Mouse (Mus musculus) spleen, postnatal 10 days (tissue): ENCODE measurements around the gene Bcl2l11.
A peak's percentile ranks its signal among the peaks of the same experiment; 100 is the strongest.
"Not testable (repeated sequence)": the region's sequence is repeated elsewhere in the genome, so short reads cannot be mapped to it uniquely, and the experiment has no call there.

Source experiments
- DNase-seq, 2 experiments: peaks; one replicate each; pipeline ENCODE4 v3.0.0; 2021 to 2022; ENCODE audit warnings: low spot score in 2 of 2

The Bcl2l11 gene

DNA sequence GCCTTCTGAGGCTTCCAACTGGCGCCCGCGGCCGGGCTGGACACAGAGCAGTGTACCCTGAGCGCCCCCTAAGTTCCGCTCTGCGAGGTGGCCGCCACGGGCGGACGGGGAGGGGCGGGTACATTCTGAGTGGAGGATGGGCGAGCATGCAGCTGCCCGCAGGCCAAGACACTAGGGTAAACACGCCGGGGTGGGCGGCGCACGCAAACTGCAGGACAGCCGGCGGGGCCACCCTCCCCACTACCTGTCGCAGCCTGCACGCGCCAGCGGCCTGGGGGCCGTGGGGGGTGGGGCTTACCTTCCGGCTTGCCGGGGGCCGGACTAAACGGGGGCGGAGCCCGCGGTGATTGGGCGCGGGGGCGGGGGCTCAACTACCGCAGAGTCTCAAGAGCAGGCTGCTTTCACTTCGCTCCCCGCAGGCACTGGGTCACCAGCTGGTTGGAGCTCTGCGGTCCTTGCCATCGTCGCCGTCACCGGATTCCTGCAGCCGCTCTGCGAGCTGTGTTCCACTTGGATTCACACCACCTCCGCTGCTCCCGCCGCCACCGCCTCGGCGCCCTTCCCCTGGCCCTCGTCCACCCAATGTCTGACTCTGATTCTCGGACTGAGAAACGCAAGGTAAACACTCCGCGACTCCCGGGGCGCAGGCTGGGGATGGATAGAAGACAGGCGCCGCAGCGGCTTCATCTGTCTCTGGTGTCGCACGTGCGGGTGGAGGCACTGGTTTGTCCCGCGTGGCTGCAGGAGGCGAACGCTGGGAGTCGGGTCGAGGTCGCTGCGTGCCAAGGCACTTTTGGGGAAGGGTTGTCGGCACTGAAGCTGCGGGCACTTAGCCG lies at the start of gene Bcl2l11:
Gene Bcl2l11, plus strand, starts transcription at position 404 of the 836 bp plus-strand sequence.
- peak; percentile 92 to 97 for DNase-seq

DNA sequence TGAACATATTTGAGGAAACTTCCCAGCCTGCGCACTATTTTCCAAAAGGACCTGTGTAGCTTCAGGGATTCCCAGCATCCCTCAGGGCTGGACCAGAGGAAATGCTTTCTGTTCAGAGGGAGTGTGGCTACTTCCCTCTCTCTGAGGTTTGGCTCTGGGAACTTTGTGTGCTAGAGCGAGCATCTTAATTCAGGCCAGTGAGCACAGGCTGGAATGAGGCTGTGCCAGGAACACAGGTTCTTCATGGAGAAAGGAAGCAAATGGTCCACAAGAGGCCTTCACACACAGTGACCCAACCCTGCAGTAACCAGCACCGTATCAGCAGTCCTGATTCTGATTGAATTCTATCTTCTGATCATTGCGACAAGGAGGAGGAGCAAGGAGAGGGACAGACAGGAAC lies 48.9 kb upstream of the Bcl2l11 start:
- DNase-seq = no peak

DNA sequence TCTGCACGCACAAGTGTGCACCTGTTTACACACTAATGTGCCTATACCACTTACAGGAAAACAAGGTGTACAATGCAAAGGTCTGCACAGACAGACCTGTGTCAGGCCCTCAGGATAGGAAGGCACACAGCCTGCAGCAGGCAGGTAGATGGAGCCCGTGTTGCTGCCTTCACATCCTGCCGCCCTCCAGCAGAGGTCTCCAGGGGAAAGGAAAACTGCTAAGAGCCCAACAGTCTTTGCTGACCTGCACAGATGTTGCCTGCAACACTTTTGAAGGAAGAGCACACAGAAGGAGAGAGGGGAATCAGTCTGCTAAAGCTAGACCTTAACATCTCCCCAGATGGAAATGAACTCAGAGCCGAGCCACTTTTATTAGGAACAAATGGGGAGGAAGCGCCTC lies 47.0 kb upstream of the Bcl2l11 start:
- DNase-seq = no peak

DNA sequence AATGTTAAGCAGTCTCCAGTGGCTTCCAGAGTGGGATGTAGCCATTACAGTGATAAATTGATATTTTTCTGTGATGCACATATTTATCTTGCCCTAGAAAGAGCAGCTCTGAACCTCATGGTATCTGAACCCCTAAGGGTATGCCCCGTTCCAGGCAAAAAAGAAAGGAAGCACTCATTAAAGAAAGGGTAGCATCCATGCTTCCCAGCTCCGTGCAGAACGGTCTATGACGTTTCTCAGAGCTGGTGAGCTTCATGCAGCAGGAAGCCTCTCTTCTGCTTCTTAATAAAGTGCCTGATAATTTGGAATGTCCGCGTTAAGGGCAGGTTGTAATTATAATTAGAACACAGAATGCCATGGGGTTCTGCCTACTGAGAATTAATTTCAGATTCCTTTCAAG lies 46.5 kb upstream of the Bcl2l11 start:
- no peak for DNase-seq

DNA sequence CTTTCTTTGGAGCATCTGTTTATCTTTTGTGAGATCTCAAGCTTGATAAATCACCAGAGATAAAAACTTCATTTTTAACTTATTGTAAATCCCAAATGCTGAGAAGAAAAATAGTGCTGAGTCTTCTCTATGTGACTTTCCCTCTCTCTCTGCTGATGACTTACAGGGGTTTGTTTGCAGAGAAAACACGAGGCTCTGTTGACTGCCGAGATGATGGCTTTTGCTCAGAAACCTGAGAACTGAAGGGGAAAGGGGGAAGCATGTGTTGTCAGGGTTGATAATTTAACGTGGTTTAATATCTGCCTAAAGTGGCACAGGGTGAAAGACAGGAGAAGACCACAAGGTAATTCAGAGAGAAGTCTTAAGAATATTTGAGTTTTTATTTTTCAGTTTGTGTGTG lies 42.0 kb upstream of the Bcl2l11 start:
- DNase-seq = no peak

DNA sequence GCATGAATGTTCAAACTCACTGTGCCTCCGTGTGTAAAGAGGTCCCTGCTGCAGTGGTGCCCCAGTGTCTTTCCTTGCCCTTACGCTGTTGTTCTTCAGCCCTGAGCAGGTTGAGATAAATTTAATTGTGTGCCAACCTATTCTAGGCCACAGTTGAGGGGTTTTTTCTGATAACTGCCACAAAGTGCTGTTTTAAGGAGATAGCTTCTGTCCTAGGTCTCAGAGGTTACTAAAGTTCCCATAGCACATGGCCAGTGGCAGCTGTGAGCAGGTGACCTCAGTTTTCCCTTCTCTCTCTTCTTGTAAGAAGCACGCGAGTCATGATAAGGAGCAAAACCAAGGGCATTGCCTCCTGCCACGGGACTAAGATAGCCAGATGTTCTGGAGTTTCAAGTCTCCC lies 41.2 kb upstream of the Bcl2l11 start:
- DNase-seq = no peak

DNA sequence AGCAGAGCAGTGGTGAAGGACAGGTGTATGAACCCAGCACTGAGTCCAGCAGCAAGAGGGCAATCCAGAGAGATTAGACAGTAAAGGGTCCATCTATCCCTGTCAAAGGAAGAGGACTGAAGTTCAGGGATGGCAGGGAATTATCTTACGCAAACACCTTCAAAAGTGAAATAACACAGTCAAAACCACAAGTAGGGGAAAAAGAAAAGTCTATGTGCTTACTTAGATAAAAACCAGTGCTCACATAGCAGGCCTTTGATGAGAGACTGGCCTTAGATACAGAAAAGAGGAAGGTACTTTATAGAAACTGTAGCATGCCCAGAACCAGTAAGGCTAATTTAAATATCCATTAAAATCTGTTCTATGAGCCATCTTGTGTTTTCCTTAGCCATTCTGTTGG lies 40.4 kb upstream of the Bcl2l11 start:
- DNase-seq = no peak

DNA sequence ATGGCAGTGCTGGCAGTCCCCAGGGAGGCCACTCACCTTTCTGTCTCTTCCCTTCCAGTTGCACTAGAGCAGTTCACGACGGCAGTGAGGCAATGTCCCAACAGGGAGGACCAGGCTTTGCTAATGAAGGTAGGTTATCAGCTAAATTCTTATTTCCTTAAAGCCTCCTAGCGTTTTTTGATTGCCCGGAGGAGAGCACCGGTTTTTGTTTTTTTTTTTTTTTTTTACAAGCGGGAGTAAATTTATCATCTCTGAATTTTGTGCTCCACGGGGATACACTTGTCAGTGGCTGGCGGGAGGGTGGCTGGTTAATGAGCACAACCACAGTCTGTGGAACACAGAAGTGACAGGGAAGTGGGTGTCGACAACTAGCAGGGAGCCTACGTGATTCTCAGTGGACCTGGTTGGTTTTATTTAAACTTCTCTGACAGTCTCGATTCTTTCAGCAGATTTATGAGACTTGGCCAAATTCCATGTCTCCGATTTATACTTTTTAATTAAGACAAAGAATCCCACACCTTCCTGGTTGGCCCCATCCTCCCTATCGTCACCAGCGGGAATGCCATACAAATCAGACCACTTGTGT lies 39.4 kb upstream of the Bcl2l11 start:
- no peak for DNase-seq

DNA sequence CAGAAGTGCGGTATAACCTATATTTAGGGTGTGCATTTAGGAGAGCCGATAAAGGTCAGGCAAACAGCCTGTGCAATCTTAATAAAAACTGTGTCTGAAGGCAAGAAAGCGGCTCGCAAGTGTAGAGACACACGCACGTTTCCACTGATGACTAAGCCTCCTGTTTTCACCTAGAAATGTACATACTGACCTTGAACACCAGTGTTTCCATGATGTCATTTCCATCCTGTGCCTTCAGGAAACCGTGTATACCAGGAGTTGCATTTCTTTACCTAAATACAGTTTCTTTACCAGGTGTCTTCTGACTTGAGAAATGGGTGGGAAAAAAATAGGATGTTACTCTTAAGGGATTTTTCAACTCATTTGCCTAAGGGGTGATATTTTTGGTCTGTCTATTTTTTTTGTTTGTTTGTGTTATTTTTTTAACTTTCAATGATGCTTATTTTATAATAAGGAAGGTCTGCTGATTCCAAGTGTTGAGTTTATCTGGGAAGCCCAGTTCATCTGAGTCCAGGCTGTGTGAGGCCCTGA lies 38.8 kb upstream of the Bcl2l11 start:
- no peak for DNase-seq

DNA sequence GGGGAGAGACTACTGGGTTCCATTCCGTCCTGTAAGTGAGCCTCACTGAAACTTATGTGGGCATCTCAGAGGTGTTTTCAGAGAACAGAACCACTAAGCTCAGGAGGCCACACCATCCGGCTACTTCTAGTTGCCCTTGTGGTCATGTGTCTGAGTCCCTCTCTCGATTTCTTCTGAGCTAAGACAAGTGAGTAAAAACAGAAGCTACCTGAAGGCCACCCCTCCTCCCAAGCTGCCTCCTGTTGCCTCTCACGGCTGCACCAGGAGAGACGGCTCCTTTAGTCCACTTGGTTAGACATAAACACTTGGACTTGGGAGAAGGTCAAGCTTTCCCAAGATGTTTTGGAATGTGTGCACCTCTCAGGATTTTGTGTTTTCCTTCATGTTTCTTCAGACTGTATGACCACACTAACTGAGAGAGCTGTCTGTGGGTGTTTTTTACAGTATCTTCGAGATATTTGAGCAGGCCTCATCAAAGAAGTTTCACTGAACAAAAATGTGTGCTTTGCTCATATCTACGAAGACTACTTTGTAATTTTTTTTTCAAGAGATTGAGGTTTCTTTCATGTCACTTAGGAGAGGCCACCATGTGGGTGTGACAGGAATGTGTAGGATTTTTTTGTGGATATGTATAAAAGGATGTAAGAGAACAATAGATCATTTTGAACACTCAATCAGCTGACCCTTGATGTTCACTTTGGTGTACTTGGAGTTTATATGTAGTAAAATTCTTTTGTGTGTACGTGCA lies 37.9 kb upstream of the Bcl2l11 start:
- DNase-seq = no peak

DNA sequence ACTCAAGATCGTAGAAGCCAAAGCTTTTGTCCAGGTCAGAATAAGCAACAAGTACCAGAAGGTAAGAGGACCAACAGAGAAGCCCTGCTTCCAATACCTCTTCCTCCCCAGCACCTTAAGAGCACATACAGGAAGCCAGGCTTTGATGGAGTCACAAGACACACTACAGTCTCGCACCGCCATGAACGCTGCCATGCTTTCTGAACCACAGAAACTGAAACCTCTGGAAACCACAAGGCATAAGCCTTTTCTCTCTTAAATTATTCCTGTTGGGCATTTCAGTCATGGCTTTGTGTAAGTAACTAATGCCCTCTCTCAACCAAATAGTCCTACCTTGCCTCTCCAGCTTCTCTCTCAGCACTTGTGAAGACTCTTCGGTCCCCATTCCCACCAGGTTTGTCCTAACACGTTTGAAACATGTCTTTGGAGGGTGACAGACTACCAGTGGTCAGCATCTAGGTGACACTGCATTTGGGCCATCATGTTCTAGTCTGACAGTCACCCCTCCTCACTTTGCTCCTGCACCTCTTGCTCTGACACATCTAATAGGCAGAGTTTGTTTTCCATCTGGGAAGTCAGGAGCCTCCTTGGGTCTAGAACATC lies 35.5 kb upstream of the Bcl2l11 start:
- DNase-seq = no peak

DNA sequence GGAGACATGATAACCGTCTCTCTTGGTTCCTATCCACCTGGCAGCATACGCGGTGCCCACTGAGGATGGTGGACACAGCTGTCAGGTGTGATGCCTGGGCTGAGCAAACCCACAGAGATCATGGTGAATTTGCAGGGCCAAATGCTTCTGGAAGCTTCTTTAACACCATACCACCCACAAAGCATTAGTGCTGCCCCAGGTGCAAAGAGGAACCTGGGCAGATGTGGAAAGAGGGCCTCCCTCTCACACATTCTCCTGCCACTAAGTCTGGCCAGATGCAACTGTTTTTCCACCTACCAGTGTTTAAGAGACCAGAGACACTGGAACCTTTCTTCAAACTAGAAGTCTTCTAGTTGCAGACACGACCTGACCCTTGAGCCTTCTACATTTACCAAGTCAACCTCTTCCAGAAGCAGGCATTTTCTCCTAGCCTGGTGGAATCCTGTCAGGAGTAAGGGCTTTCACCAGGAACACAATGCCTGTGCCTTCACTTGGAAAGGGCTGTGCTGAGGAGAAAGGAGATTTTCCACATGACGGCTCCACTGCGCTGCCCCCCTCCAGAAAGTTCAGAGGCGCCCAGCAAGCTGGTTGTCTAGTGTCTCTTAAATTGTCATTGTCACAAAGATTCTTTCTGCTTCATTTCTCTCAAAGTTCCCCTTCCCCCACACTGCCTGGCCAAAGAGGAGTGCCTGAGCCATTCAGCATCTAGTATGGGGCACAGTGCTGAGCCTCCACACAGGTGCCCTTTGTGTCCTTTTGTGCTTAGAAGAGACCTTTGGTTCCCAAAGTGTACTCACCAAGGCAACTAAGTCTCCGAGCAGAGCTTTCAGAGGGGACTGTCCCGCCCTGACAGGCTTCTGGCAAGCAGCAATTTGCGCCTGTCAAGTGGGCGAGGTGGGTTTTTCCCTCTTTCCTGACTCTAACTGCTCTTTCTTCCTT lies 34.1 kb upstream of the Bcl2l11 start:
- peak in 1 of 2 experiments; percentile 32 for DNase-seq

DNA sequence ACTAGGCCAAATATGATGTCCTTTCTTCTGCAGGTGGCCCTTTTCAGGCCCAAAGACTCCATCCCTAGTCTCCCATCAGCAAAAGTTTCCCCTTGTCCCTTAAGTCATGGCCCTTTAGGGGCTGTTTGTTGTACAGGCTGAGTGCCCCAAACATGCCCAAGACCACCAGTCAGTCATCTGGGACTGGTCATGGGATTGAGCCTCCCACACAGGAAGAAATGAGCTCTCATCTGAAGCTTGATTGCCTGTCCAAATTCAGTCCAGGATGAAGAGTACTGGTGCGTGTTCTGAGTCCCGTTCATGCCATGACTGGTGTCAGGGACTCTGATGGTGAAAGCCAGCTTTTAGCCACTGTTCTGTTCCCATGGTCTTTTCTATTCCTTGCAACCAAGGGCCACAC lies 33.4 kb upstream of the Bcl2l11 start:
- DNase-seq = no peak

DNA sequence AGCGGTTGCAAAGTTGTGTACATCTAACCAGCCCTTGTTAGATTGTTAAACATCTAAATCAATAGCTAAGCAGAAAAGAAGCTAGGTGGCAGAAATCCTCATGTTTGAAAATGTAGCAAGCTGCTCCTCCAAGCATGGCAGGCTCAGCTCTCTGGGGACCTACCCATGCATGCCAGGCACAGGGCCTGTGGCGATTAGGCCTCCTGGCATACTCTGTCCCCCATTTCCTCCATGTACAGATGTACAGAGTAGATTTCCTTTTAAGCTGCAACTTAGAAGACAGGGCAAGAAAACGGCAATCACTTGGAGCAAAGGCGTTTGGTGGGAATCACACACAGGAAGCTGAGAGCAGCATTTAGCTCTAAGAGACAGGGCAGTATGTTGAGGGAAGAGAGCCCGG lies 31.6 kb upstream of the Bcl2l11 start:
- DNase-seq = peak in 1 of 2 experiments; percentile 51

DNA sequence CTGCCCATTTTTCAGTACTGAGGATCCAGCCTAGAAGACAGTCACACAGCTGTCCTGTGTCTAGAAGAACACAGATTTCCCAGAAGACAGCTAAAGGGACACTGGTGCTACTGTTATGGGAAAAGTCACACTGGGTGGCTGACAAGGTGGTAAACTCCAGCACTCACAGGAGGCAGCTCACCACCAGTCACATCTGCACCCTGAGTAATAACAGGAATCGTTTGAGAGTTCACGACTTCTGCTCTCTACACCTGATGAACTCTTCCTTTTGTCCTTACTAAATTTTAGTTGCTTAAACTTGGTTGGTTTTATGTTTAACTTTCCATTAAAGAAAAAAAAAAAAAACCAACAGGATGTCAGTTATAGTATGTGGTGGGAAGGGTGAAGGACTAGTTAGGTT lies 31.2 kb upstream of the Bcl2l11 start:
- DNase-seq = no peak

DNA sequence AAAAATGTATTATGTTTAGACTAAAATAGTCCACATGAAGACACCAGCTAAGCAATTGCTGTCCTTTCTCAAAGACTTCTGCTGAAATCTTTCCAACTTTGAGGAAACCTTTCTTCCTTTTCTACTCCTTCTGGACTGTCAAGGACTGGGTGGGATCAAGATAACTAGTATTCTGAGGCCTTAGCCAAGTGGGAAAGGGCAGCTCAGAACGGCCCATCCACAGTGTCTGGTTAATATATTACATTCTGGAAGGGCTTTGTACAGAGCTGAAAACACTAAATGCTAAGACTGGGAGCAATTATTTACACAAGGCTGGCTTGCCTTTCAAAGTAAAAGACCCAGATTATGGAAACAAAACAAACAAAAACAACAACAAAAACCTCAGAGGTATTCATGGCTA lies 30.6 kb upstream of the Bcl2l11 start:
- DNase-seq = no peak

DNA sequence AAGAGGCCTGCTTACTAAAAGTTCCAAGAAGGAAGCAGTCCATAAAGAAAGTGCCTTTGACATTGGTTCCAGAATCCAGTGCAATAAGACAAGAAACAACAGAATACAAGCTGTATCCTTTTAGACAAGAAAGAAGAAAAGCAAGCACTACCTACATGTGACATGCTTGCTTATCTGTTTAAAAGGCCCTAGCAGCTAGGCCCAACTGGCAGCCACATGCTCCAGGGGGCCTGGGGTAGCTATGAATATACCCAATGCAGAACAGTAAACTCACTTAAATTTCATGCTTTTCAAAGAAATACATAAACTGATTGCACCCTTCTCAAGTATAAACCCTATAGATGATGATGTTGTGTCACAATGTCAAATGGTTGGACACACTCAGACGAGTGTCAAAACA lies 29.8 kb upstream of the Bcl2l11 start:
- no peak for DNase-seq

DNA sequence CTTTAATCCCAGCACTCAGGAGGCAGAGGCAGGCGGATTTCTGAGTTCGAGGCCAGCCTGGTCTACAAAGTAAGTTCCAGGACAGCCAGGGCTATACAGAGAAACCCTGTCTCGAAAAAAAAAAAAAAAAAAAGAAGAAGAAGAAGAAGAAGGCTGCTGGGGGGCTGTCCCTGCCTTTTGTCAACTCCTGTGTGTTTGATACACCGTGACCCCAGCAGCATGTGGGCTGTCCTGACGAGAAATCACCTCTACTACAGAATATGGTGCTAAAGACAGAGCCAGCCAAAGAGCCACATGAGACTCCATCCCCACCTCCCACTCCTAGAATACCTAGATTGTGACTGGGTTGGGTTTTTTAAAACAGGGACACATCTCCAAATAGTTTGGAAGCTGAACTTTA lies 27.7 kb upstream of the Bcl2l11 start:
- DNase-seq = not testable (repeated sequence)

DNA sequence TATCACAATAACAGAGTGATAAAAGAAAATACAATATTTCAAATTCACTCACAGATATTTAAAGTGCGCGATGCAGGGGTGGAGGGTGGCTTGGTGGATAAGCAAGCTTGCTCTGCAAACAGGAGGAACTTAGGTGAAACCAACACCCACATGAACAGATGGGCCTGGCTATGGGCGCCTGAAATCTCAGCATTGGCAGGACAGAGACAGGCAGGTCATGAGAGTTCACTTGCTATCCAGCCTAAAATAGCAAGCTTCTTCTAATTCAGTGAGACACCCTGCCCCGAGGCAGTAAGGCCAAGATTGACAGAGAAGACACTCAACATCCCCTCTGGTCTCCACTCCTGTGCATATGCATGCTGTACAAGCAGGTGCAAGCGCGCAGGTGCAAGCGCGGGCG lies 23.8 kb upstream of the Bcl2l11 start:
- no peak for DNase-seq

DNA sequence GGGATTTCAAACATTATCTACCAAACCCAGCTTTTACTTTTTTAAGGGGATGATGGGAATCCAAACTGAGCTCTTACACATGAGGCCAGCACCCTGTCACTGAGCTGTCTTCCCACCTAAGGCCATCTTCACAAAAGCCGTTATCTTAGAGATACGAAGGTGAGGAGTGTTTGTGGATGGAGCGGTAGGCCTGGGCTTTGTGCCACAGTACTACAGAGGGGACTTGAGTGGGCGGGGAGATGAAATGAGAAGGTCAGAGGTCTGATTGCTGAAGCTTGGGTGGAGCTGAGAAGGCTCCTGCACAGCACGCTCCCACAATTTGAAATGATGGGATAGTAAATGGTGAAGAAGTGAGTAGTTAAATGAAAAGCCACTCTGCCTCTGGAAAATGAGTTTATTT lies 21.0 kb upstream of the Bcl2l11 start:
- DNase-seq = no peak

DNA sequence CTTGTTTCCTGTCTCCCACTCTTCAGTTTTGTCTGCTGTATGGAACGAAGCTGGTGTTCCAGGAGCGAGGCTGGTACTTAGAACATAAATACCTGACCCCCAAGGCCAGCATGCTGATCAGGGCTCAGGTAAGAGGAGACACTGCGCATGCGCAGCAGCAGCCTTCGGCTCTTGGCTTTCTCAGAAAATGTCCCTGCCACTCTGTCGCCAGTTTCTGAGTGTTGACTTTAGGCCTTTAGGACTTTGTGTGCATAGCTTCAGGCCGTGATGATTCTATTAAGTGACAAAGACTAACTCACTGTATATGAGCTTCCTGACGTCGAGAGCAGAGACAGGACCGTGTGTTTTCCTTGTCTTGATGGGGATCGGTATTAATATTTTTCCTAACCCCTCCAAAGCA lies 20.2 kb upstream of the Bcl2l11 start:
- no peak for DNase-seq
